Mouse (Mus musculus) v-Abl transformed pro-B cells (cell line): Measurements from ENCODE around the gene 9430015G10Rik.

Experiments used
- in situ Hi-C, 2 experiments: fragments of 400-800 bp; cut with MboI; formaldehyde crosslinking; loops; one replicate each; pipeline ENCODE4 v1.15.1; 2025; ENCODE audit not compliant: unreplicated experiment in 2 of 2

9430015G10Rik gene

DNA sequence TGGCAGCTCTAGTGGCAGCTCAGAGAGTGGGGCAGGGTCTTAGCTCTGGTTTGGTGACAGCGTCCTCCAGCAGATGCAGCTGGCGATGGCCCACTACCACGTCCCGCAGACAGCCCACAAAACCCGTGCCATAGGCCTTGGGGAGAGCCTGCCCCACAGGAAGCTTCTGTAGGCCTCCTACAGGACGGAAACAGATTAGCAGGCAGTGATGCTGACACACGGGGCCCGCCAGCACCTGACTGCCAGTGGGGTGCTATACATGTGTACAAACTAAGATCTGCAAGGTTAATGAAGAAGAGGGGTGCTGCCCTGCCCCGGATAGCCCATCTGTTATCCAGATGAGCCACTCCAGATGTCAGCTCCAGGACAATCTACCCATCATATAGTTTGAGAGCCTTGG is 56.7 kb downstream of the 9430015G10Rik start:
- in situ Hi-C loops: no loop called here

DNA sequence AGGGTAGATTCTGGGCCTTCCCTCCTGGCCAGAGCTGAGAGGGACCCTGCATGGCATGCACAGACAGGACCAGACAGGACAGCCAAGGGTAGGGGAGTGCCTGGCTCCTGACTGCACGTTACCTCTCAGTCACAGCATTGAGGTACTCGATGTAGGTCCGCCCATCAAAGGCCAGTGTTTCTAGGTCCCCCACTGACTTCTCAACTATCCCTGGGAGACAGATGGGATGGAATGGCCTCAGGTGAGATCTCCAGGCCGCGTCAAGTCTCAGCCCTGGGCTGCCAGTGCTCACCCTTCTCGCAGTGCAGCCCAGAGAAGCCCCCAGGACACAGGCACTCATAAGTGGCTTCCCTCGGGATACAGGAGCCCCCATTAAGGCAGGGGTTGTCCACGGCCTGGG is 58.8 kb downstream of the 9430015G10Rik start:
- in situ Hi-C loops: no loop called here

DNA sequence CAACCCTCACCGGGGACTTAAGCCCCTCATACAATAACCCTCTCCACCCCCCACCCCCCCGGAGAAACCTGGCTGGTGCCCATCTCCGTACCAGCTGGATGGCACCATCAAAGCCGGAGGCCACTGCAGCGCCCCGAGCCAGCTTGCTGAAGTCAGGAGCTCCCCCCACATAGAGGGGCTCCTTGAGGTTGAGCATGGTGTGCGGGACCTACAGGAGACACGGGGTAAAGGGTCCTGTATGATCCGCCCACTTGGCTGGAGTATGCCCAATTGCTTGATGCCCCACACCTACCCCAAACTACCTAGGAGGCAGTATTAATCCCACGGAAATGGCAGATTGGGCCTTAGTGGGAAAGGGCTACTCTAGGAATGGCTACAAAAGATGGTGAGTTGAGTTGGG is 59.3 kb downstream of the 9430015G10Rik start:
- in situ Hi-C loops: no loop called here

DNA sequence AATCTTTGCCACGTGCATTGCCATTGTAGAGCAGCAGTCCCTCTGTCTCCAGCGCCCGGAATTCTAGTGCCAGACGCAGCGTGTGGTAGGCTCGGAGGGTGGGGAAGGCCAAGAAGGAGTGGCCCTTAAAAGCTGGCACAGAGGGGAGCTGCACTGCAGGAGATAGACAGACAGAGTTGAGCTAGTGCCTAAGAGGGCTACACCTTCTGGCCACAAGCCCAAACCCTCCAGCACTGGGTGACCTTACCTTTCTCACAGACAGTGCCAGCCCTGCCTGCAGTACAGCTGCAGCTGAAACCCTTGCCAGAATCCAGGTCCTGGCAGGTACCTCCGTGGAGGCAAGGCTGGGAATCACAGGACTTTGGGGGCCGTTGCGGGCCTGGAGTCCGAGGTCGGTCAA is 62.0 kb downstream of the 9430015G10Rik start:
- in situ Hi-C loops: no loop called here
